Mouse (Mus musculus): ENCODE results near the gene Gm20503.
A peak's percentile ranks its signal among the peaks of the same experiment; 100 is the strongest.

Gm20503 gene

DNA sequence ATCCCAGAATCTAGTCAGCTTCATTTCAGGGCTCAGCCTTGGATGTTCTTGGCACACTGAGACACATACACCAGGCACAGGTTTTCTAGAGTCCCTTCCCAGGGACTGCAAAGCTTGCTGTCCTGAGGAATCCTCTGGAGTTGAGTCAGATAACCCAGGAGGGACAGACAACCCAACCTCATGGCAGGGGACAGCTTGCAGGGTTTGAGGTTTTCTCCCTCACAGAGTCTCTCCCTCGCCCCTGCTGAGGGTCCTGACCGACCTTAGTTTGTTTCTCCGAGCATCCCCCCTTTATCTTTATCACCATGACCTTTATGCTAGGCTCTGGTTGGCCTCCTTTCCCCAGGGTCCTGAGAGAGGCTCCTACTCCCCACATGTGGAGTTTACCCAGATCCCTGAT lies 34.5 kb downstream of the Gm20503 start:
- peaks cover 17% of the 10 kb centered on the region for H3K27me3 ChIP-seq (ENCODE audit: insufficient read depth, low read length)
- no peak overlapping the region for H3K4me3 ChIP-seq (replicated peaks; ENCODE audit: low read length)
- H3K36me3 ChIP-seq (ENCODE audit: insufficient read depth, low read length): no peaks in the 10 kb centered on the region
- peaks cover 3% of the 10 kb centered on the region; the same call in 1 of the 2 replicates for H3K9me3 ChIP-seq (ENCODE audit: low read length)
- H3K4me1 ChIP-seq (replicated peaks; ENCODE audit: low read depth, low read length): peaks cover 21% of the 10 kb centered on the region
- TF ChIP-seq POU5F1 (IDR thresholded peaks at IDR 0.05; ENCODE audit: borderline replicate concordance, low read length) (no peak), NANOG (IDR thresholded peaks at IDR 0.05; ENCODE audit: borderline replicate concordance, low read length) (no peak), CTCF (conservative IDR thresholded peaks at IDR 0.05; ENCODE audit: low read length) (no peak)

- Histone ChIP-seq H3K36me3 (ENCODE audit: insufficient read depth, low read length) (no peaks in the 10 kb centered on the region), H3K27me3 (ENCODE audit: insufficient read depth, low read length) (peaks cover 9% of the 10 kb centered on the region), H3K4me1 (replicated peaks; ENCODE audit: low read depth, low read length) (peaks cover 11% of the 10 kb centered on the region), H3K9me3 (ENCODE audit: low read length) (peaks cover 3% of the 10 kb centered on the region; the same call in 1 of the 2 replicates), H3K4me3 (replicated peaks; ENCODE audit: low read length) (no peak overlapping the region)
- TF ChIP-seq NANOG (IDR thresholded peaks at IDR 0.05; ENCODE audit: borderline replicate concordance, low read length) (no peak), CTCF (conservative IDR thresholded peaks at IDR 0.05; ENCODE audit: low read length) (no peak), POU5F1 (IDR thresholded peaks at IDR 0.05; ENCODE audit: borderline replicate concordance, low read length) (no peak)
These were observed 37.6 kb downstream of the Gm20503 start for GRCm38 (mm10) chr4:59040397-59041287.

DNA sequence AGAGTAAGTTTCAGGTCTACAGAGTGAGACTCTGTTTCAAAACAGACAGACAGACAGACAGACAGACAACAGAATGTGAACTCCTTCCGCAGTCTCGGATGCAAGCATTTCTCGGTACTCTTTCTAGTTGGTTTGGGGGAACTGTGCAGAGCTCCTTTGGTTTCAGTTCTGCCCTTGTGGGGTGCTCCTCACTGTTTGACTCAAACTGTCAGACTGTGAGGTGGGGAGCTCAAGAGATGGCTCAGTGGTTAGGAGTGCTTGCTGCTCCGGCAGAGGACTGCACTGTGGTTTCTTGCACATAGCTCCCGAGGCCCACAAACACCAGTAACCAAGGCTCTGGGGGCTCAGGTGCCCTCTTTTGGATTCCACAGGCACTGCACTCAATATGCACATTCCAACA lies 40.1 kb downstream of the Gm20503 start:
- H3K4me1 ChIP-seq (replicated peaks; ENCODE audit: low read depth, low read length): peaks cover 15% of the 10 kb centered on the region
- TF ChIP-seq CTCF (conservative IDR thresholded peaks at IDR 0.05; ENCODE audit: low read length) (no peak), POU5F1 (IDR thresholded peaks at IDR 0.05; ENCODE audit: borderline replicate concordance, low read length) (no peak), NANOG (IDR thresholded peaks at IDR 0.05; ENCODE audit: borderline replicate concordance, low read length) (no peak)
- H3K9me3 ChIP-seq (ENCODE audit: low read length): peaks cover 3% of the 10 kb centered on the region; the same call in 1 of the 2 replicates
- H3K27me3 ChIP-seq (ENCODE audit: insufficient read depth, low read length): no peaks in the 10 kb centered on the region
- H3K4me3 ChIP-seq (replicated peaks; ENCODE audit: low read length): no peak overlapping the region
- no peaks in the 10 kb centered on the region for H3K36me3 ChIP-seq (ENCODE audit: insufficient read depth, low read length)

DNA sequence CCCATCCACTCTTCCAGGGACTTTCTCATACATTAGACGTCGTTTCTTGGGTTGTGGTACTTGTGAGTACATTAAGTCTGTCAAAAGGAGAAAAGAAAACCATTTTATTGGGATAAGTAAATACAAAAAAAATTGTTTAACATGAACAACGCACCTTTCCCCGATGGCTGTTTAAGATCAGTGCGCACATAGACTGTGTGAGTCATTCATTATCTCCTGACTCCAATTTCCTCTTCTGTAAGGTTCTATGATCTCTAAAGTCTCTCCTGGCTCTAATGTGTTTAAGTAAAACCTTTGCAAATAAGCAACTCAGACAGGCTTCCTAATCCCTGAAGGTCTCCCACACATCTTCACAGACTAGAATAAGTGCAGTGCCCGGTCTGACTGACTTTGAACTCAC lies 40.9 kb downstream of the Gm20503 start:
- Histone ChIP-seq H3K27me3 (ENCODE audit: insufficient read depth, low read length) (no peaks in the 10 kb centered on the region), H3K4me1 (replicated peaks; ENCODE audit: low read depth, low read length) (peaks cover 22% of the 10 kb centered on the region), H3K4me3 (replicated peaks; ENCODE audit: low read length) (no peak overlapping the region), H3K36me3 (ENCODE audit: insufficient read depth, low read length) (no peaks in the 10 kb centered on the region), H3K9me3 (ENCODE audit: low read length) (peaks cover 3% of the 10 kb centered on the region; the same call in 1 of the 2 replicates)
- no peak for TF ChIP-seq CTCF (conservative IDR thresholded peaks at IDR 0.05; ENCODE audit: low read length)
- TF ChIP-seq POU5F1 (IDR thresholded peaks at IDR 0.05; ENCODE audit: borderline replicate concordance, low read length): no peak
- no peak for TF ChIP-seq NANOG (IDR thresholded peaks at IDR 0.05; ENCODE audit: borderline replicate concordance, low read length)

DNA sequence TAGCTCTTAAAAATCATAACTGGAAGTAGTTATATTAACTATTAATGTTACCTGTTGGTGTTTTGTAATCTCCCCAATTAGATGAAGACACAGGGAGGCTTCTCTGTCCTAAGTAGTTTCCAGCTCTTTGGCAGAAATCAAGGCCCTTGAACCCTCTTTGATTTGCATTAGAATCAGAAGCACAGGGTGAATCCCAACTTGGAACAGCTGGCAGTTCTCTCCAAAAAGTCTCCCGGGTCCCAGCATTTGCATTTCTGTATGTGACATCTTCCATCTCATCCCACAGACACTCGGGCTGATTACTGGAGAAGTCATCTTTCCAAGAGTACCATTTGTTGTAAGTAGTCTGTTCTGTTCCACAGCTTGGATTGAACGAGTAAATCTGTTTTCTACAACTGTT lies 44.2 kb downstream of the Gm20503 start:
- no peaks in the 10 kb centered on the region for H3K36me3 ChIP-seq (ENCODE audit: insufficient read depth, low read length)
- H3K27me3 ChIP-seq (ENCODE audit: insufficient read depth, low read length): no peaks in the 10 kb centered on the region
- H3K9me3 ChIP-seq (ENCODE audit: low read length): no peaks in the 10 kb centered on the region
- H3K4me3 ChIP-seq (replicated peaks; ENCODE audit: low read length): peak overlapping the region; percentile 29; the same call in 1 of the 2 replicates
- no peak for TF ChIP-seq CTCF (conservative IDR thresholded peaks at IDR 0.05; ENCODE audit: low read length)
- no peak; the same call in 1 of the 2 replicates for TF ChIP-seq NANOG (IDR thresholded peaks at IDR 0.05; ENCODE audit: borderline replicate concordance, low read length)
- peak; percentile 63; the same call in 1 of the 2 replicates for TF ChIP-seq POU5F1 (IDR thresholded peaks at IDR 0.05; ENCODE audit: borderline replicate concordance, low read length)
- H3K4me1 ChIP-seq (replicated peaks; ENCODE audit: low read depth, low read length): peaks cover 27% of the 10 kb centered on the region

DNA sequence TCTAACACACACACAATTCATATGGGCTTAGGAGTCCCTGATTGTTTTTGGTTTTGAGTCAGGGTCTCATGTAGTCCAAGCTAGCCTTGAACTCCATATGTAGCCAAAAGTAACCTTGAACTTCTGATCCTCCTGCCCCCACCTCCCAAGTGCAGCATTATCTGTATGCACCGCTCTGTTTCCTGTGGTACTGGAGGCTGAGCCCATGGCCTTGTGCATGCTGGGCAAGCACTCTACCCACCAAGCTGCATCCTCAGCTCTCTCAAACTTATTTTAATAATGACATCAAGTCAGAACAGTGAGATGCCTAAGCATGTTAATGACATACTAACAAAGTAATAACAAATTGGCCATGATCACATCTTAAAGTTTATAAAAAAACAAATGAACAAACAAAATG lies 48.1 kb downstream of the Gm20503 start:
- Histone ChIP-seq H3K27me3 (ENCODE audit: insufficient read depth, low read length) (no peaks in the 10 kb centered on the region), H3K4me3 (replicated peaks; ENCODE audit: low read length) (no peak overlapping the region), H3K4me1 (replicated peaks; ENCODE audit: low read depth, low read length) (peaks cover 29% of the 10 kb centered on the region), H3K9me3 (ENCODE audit: low read length) (no peaks in the 10 kb centered on the region), H3K36me3 (ENCODE audit: insufficient read depth, low read length) (no peaks in the 10 kb centered on the region)
- no peak for TF ChIP-seq NANOG (IDR thresholded peaks at IDR 0.05; ENCODE audit: borderline replicate concordance, low read length)
- no peak for TF ChIP-seq CTCF (conservative IDR thresholded peaks at IDR 0.05; ENCODE audit: low read length)
- no peak for TF ChIP-seq POU5F1 (IDR thresholded peaks at IDR 0.05; ENCODE audit: borderline replicate concordance, low read length)

DNA sequence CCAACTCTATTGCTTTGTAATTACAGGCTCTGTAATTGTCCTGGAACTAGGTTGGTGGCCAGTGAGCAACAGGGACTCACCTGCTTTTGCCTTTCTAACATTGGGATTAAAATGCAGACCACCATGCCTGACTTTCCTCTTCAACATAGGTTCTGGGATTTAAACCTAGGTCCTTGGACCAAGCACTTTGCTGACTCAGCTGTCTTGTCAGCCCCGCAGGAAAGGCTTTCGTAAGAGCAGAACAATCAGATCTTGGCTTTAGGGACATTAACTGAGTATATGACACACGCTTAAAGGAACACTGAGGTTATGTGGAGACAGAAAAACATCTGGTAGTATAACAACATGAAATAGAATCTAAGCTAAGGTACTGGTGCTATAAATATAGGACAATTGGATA lies 54.9 kb downstream of the Gm20503 start:
- Histone ChIP-seq H3K4me3 (replicated peaks; ENCODE audit: low read length) (no peak overlapping the region), H3K27me3 (ENCODE audit: insufficient read depth, low read length) (no peaks in the 10 kb centered on the region), H3K4me1 (replicated peaks; ENCODE audit: low read depth, low read length) (0 out of 2 replicates have a peak, but pooled peaks cover 2% of the 10 kb centered on the region), H3K36me3 (ENCODE audit: insufficient read depth, low read length) (no peaks in the 10 kb centered on the region), H3K9me3 (ENCODE audit: low read length) (no peaks in the 10 kb centered on the region)
- TF ChIP-seq NANOG (IDR thresholded peaks at IDR 0.05; ENCODE audit: borderline replicate concordance, low read length) (no peak), POU5F1 (IDR thresholded peaks at IDR 0.05; ENCODE audit: borderline replicate concordance, low read length) (no peak), CTCF (conservative IDR thresholded peaks at IDR 0.05; ENCODE audit: low read length) (no peak)

DNA sequence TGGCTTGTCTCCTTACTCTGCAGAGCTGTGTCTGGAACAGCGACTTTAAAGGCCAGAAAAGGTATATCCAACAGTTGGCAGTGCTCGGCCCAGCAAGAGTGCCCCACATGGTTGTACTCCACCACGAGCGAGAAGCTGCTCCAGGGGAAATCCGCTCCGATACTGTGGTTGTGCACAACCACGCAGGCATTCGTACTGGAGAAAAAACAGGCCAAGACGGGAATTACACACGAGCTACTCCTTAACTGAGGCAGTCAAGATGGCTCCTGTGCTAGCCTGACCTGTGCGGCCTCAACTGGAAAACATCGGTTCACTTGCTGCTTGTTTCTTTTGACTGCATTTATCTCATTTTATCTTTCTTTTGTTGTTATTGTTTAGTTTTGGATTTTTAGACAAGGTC lies 59.5 kb downstream of the Gm20503 start:
- Histone ChIP-seq H3K27me3 (ENCODE audit: insufficient read depth, low read length) (no peaks in the 10 kb centered on the region), H3K4me1 (replicated peaks; ENCODE audit: low read depth, low read length) (no peaks in the 10 kb centered on the region), H3K36me3 (ENCODE audit: insufficient read depth, low read length) (no peaks in the 10 kb centered on the region), H3K4me3 (replicated peaks; ENCODE audit: low read length) (0 out of 2 replicates have a peak overlapping the region, but pooled peaks have one; percentile 27), H3K9me3 (ENCODE audit: low read length) (no peaks in the 10 kb centered on the region)
- no peak for TF ChIP-seq CTCF (conservative IDR thresholded peaks at IDR 0.05; ENCODE audit: low read length)

All from E14TG2a.4 (cell line).